Mouse (Mus musculus): ENCODE data around the gene Mmp1b.
"Not testable (repeated sequence)": the region's sequence is repeated elsewhere in the genome, so short reads cannot be mapped to it uniquely, and the experiment has no call there.

Gene Mmp1b

DNA sequence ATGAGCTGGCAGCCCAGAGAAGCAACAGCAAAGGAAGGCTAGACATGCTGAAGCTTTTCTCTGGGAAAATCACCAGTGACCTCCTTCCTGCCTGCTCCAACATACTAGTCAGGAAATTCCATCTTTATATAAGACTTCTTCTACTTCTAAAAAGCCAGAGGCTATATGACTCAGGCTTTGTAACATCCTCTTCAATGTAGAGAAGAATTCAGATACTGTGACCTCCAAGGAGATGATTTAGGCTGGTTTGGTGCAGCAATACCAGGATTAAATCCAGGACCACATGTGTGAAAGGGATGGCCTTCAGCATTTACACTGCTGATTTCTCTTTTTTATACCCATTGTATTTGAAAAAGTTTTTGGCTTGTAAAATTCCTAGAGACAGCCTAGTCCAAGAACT, at the start of gene Mmp1b:
Gene Mmp1b (minus strand): TSS at position 101 of the 400 bp plus-strand sequence.
- no peak for DNase-seq

DNA sequence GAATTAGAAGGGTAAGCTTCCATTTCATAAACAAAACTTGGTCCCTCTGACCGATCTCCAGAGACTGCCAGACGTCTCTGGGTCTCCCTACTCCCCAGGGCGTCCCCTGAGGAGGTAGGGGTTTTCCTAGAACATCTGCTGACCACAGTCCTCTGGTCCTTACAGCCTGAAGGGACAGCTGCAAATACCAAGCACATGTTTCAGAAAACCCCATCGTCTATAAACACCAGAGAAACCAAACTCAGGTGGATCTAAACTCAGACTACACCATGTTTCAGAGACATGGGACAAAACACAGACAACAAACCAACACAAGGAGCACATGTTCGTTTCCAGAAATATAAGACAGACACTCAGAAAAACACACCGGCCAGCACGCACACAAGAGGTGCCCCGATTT, 8.7 kb upstream of the Mmp1b start:
- DNase-seq: not testable (repeated sequence)

DNA sequence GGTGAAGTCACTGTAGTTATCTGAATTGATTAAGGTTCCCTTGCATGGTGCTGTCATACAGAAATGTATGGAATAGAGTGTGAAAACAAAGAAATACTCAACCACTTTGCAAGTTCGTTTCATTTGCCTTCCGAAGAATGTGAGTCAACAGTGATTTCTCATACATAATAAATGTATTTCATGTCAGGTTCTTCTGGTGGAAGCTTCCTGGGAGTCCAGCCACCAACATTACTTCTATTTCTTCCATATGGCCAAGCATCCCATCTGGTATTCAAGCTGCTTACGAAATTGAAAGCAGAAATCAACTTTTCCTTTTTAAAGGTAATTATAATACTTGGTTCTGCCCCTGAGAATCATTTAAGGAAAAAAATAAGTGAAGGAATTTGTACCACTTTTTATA, 33.3 kb downstream of the Mmp1b start:
- DNase-seq: no peak

GRCm38 (mm10) chr9:7345513-7345912, 42.3 kb downstream of the Mmp1b start:
- DNase-seq: no peak

DNA sequence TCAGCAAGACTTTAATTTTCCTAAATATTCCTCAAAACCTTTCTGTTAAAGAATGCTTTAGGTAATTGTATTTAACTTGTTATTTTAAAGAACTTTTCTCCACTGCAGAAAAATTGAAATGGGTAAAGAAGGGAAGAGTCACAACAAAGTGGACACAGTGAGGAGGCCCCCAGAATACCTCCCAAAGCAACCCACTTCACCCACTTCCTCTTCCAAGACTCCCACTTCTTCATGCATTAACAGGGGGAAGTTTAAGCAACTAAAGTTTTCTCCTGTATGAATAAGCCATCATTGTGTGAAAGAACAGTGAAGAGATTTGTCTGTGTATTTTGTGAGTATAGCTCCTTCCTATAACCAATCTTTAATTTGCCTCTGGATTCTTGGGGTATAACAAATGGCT, 43.7 kb downstream of the Mmp1b start, which contains the start of gene Mmp12:
Gene Mmp12 (plus strand): TSS at position 275 of the 400 bp plus-strand sequence.
- DNase-seq: no peak

- no peak for DNase-seq
These were observed 50.9 kb downstream of the Mmp1b start for GRCm38 (mm10) chr9:7336740-7337483.

- DNase-seq: no peak
These were observed 51.8 kb downstream of the Mmp1b start for GRCm38 (mm10) chr9:7335766-7336680.

- no peak for DNase-seq
These were observed 56.0 kb downstream of the Mmp1b start for GRCm38 (mm10) chr9:7331847-7332246.
